Mouse (Mus musculus) heart, embryonic 13.5 days (tissue): ENCODE measurements at regions not wholly inside any gene's neighbourhood (a gene's known extent, or its start where the extent isn't known, plus 50 kb on each side); places are given as distances from the start of the nearest gene placed in this dataset.

Experiments
- ATAC-seq: fragments of 200-750 bp; cut with Nextera tagmentation; 2 replicates; pipeline ENCODE4 v1.8.0; 2017; ENCODE audit warnings: moderate TSS enrichment; ENCODE audit not compliant: insufficient number of reproducible peaks, low FRiP score, low TSS enrichment; ENCODE audit errors: extremely low read depth
- H3K27ac ChIP-seq: fragments of 300-500 bp; sonication (generic); replicated peaks from 2 replicates; pipeline ENCODE4 v1.5.1; 2015; ENCODE audit warnings: moderate library complexity, mild to moderate bottlenecking, inconsistent platforms
- H3K27me3 ChIP-seq: fragments of 300-500 bp; sonication (generic); replicated peaks from 2 replicates; pipeline ENCODE4 v1.6.1; 2015; ENCODE audit warnings: mild to moderate bottlenecking, inconsistent platforms
- H3K36me3 ChIP-seq: fragments of 300-500 bp; sonication (generic); 2 replicates; pipeline ENCODE4 v1.6.1; 2015; ENCODE audit warnings: mild to moderate bottlenecking, inconsistent platforms
- H3K4me1 ChIP-seq: fragments of 300-500 bp; sonication (generic); 2 replicates; pipeline ENCODE4 v1.6.1; 2015; ENCODE audit warnings: inconsistent platforms
- H3K4me2 ChIP-seq: fragments of 300-500 bp; sonication (generic); 2 replicates; pipeline ENCODE4 v1.6.1; 2015; ENCODE audit warnings: inconsistent platforms, mild to moderate bottlenecking, moderate library complexity
- H3K4me3 ChIP-seq: fragments of 300-500 bp; sonication (generic); 2 replicates; pipeline ENCODE4 v1.5.1; 2015; ENCODE audit warnings: moderate library complexity, mild to moderate bottlenecking, inconsistent platforms
- H3K9ac ChIP-seq: fragments of 300-500 bp; sonication (generic); 2 replicates; pipeline ENCODE4 v1.6.1; 2015; ENCODE audit warnings: inconsistent platforms, mild to moderate bottlenecking, moderate library complexity
- H3K9me3 ChIP-seq: fragments of 300-500 bp; sonication (generic); 2 replicates; pipeline ENCODE4 v1.6.1; 2016; ENCODE audit warnings: inconsistent platforms
- WGBS: fragments of 180-500 bp; shearing (Covaris S2); methylation state at CpG from one replicate; pipeline ENCODE4 v1.1.7; 2015; ENCODE audit warnings: mixed read lengths; 5-methylcytosine and 5-hydroxymethylcytosine counted together

- H3K36me3 ChIP-seq: no peaks in the 10 kb centered on the region
- no peak for ATAC-seq
- no peaks in the 10 kb centered on the region for H3K9me3 ChIP-seq
- H3K9ac ChIP-seq: no peak overlapping the region
- no peak overlapping the region for H3K4me3 ChIP-seq
- no peak overlapping the region for H3K27ac ChIP-seq
- peaks cover 28% of the 10 kb centered on the region for H3K27me3 ChIP-seq
- no peaks in the 10 kb centered on the region for H3K4me1 ChIP-seq
- H3K4me2 ChIP-seq: no peak overlapping the region
These were observed 191.1 kb upstream of the Dio3 start for GRCm38 (mm10) chr12:110087812-110088211.

DNA sequence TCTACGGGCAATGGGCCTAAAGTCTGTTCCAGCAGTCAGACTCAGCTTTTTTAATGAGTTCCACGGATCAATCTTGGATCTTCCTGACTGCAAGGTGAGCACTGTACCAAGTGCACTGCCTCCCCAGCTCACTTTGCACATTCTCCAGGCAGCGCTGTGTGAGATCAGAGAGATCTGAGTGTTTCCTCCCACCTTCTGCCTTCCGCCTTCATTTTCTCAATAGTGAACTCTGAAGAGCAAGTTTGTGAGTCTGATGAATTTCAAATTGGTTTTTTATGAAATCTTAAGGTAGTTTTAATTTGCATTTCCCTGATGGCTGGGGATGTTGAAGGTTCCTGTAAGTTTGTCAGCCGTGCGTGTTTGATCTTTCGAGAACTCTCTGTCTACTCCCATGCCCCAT is 176.7 kb upstream of the Dio3 start:
- H3K9ac ChIP-seq: no peak overlapping the region
- whole genome bisulfite sequencing: 81% methylated on average over 7 of the region's 7 CpGs

DNA sequence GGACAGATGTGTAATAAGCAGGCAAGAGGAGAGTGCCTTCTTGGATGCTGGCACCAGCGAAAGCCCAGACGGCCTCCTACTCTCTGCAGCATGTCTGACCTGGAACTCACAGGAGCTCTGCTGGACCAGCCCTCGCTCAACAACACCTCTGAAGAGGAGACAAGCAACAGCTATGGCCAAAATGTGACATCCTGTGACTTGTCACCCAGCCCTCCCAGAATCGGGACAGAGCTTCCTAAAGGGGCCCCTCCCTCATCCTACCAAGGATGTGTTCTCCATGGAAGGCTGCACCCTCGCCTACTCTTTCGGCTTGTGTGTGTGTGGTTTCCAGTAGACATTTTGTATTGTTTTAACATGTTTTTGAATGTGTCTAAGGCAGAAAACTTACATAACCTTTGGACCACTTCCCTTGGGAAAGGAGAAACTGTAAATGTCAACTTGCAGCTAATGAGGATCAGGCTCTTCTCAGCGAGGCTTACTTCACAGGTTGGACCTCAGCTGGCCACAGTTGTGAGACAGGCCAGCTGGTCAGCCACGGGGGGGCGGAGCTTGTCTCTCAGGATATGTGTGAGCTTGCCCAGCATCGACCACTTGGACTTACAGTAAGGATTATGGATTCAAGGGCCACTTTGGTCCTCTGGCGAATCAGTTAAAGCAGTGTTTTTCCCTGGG is 166.7 kb upstream of the Dio3 start:
- 54% methylated on average over 11 of the region's 11 CpGs for WGBS
- no peak overlapping the region for H3K4me2 ChIP-seq
- H3K27me3 ChIP-seq: peaks cover 61% of the 10 kb centered on the region
- H3K9ac ChIP-seq: no peak overlapping the region
- no peaks in the 10 kb centered on the region for H3K36me3 ChIP-seq
- no peak overlapping the region for H3K4me3 ChIP-seq
- no peak for ATAC-seq
- H3K9me3 ChIP-seq: peaks cover 3% of the 10 kb centered on the region; the same call in 1 of the 2 replicates
- 0 out of 2 replicates have a peak, but pooled peaks cover 3% of the 10 kb centered on the region for H3K4me1 ChIP-seq
- H3K27ac ChIP-seq: no peak overlapping the region

More for the DNA sequence above, 176.7 kb upstream of the Dio3 start:
- Histone ChIP-seq H3K36me3 (no peaks in the 10 kb centered on the region), H3K4me2 (no peak overlapping the region), H3K27me3 (peaks cover 29% of the 10 kb centered on the region), H3K4me3 (no peak overlapping the region), H3K27ac (no peak overlapping the region), H3K4me1 (peaks cover 5% of the 10 kb centered on the region), H3K9me3 (peaks cover 10% of the 10 kb centered on the region)
- ATAC-seq: no peak

GRCm38 (mm10) chr12:110112723-110113105 is 166.2 kb upstream of the Dio3 start:
- Histone ChIP-seq H3K4me1 (0 out of 2 replicates have a peak, but pooled peaks cover 3% of the 10 kb centered on the region), H3K27ac (no peak overlapping the region), H3K4me2 (no peak overlapping the region), H3K36me3 (no peaks in the 10 kb centered on the region), H3K9ac (no peak overlapping the region), H3K27me3 (peaks cover 61% of the 10 kb centered on the region), H3K4me3 (no peak overlapping the region), H3K9me3 (no peaks in the 10 kb centered on the region)
- WGBS: 72% methylated on average over 7 of the region's 7 CpGs
- ATAC-seq: no peak

- no peaks in the 10 kb centered on the region for H3K4me1 ChIP-seq
- ATAC-seq: no peak
- WGBS: 75% methylated on average over 7 of the region's 7 CpGs
- H3K4me3 ChIP-seq: no peak overlapping the region
- no peak overlapping the region for H3K4me2 ChIP-seq
- H3K27me3 ChIP-seq: peaks cover 57% of the 10 kb centered on the region
- no peaks in the 10 kb centered on the region for H3K36me3 ChIP-seq
- no peak overlapping the region for H3K9ac ChIP-seq
- no peaks in the 10 kb centered on the region for H3K9me3 ChIP-seq
- H3K27ac ChIP-seq: no peak overlapping the region
These were observed 158.7 kb upstream of the Dio3 start for GRCm38 (mm10) chr12:110120141-110120540.

- H3K4me2 ChIP-seq: no peak overlapping the region
- no peak overlapping the region for H3K9ac ChIP-seq
- peaks cover 44% of the 10 kb centered on the region for H3K27me3 ChIP-seq
- H3K36me3 ChIP-seq: no peaks in the 10 kb centered on the region
- WGBS: 61% methylated on average over 4 of the region's 4 CpGs
- H3K4me1 ChIP-seq: no peaks in the 10 kb centered on the region
- H3K4me3 ChIP-seq: no peak overlapping the region
- H3K9me3 ChIP-seq: no peaks in the 10 kb centered on the region
- no peak overlapping the region for H3K27ac ChIP-seq
- no peak for ATAC-seq
These were observed 155.9 kb upstream of the Dio3 start for GRCm38 (mm10) chr12:110122976-110123375.

GRCm38 (mm10) chr12:110126525-110126924 is 152.3 kb upstream of the Dio3 start:
- no peaks in the 10 kb centered on the region for H3K4me1 ChIP-seq
- no peak overlapping the region for H3K4me2 ChIP-seq
- H3K9ac ChIP-seq: no peak overlapping the region
- ATAC-seq: no peak
- no peak overlapping the region for H3K4me3 ChIP-seq
- no peak overlapping the region for H3K27ac ChIP-seq
- WGBS: 84% methylated on average over 7 of the region's 7 CpGs
- no peaks in the 10 kb centered on the region for H3K36me3 ChIP-seq
- H3K9me3 ChIP-seq: no peaks in the 10 kb centered on the region
- H3K27me3 ChIP-seq: peaks cover 25% of the 10 kb centered on the region

GRCm38 (mm10) chr12:110145379-110145778 is 133.5 kb upstream of the Dio3 start:
- peaks cover 15% of the 10 kb centered on the region for H3K27me3 ChIP-seq
- no peak overlapping the region for H3K27ac ChIP-seq
- no peak for ATAC-seq
- H3K9ac ChIP-seq: no peak overlapping the region
- 0 out of 2 replicates have a peak, but pooled peaks cover 3% of the 10 kb centered on the region for H3K9me3 ChIP-seq
- 77% methylated on average over 5 of the region's 5 CpGs for WGBS
- H3K36me3 ChIP-seq: no peaks in the 10 kb centered on the region
- no peaks in the 10 kb centered on the region for H3K4me1 ChIP-seq
- no peak overlapping the region for H3K4me2 ChIP-seq
- H3K4me3 ChIP-seq: no peak overlapping the region

DNA sequence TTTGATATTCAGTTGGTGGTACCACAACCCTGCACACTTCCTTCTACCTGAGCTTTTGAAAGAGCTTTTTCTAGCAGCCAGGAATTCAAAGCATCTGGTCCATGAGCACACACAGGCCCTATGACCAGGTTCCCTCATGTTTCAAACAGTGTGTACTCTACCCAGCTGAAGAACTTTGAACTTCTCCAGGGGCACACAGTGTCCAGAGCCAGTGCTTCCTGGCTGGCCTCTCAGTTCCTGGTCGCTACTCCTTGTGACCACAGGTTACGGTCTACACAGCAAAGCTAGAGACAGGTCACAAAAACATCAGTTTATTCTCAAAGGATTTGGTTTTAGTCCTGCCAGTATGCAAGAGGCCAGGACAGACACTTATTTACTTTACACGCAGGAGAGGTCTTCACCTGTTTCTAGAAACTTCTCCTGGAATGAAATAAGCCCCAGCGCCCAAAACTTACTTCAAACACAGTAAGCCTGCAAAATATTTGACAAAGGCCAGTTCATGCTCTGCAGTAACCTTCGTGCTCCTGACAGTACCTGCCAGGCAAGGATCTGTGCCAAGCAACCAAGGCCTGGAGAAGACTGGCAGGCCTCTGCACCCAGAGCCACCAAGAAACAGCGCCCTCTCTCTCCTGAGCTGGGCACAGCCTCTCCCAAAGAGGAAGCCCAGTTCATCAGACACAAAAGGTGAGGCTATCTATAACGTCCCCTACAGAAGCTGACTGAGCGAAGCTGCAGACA is 124.5 kb upstream of the Dio3 start:
- no peak overlapping the region for H3K9ac ChIP-seq
- H3K4me1 ChIP-seq: no peaks in the 10 kb centered on the region
- 80% methylated on average over 8 of the region's 8 CpGs for WGBS
- no peaks in the 10 kb centered on the region for H3K27me3 ChIP-seq
- H3K36me3 ChIP-seq: no peaks in the 10 kb centered on the region
- ATAC-seq: no peak
- 0 out of 2 replicates have a peak, but pooled peaks cover 3% of the 10 kb centered on the region for H3K9me3 ChIP-seq
- no peak overlapping the region for H3K4me2 ChIP-seq
- no peak overlapping the region for H3K27ac ChIP-seq
- no peak overlapping the region for H3K4me3 ChIP-seq

DNA sequence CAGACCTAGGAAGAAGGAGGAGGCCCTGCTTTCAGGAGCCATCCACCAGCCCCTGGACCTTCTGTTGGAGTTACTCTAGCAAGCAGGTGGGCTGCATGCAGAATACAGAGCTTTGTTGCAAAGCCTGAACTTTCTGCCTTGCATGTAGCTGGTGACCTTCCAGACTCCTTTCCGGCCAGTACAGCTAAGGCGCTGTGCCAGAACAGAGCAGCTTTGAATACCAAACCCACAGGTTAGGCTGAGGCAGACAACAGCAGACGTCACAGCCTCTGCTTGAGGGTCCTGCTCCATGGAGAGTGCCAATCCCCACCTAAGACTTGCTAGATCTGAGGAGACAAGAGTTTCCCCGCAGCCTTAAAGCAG is 123.9 kb upstream of the Dio3 start:
- WGBS: 62% methylated on average over 4 of the region's 4 CpGs
- Histone ChIP-seq H3K4me1 (no peaks in the 10 kb centered on the region), H3K9ac (no peak overlapping the region), H3K4me2 (no peak overlapping the region), H3K27me3 (no peaks in the 10 kb centered on the region), H3K27ac (no peak overlapping the region), H3K4me3 (no peak overlapping the region), H3K9me3 (no peaks in the 10 kb centered on the region), H3K36me3 (no peaks in the 10 kb centered on the region)
- no peak for ATAC-seq

- Histone ChIP-seq H3K4me1 (no peaks in the 10 kb centered on the region), H3K9me3 (no peaks in the 10 kb centered on the region), H3K27me3 (no peaks in the 10 kb centered on the region), H3K9ac (no peak overlapping the region), H3K36me3 (no peaks in the 10 kb centered on the region), H3K27ac (no peak overlapping the region), H3K4me2 (no peak overlapping the region), H3K4me3 (no peak overlapping the region)
- 33% methylated on average over 8 of the region's 8 CpGs for WGBS
- no peak for ATAC-seq
These were observed 122.4 kb upstream of the Dio3 start for GRCm38 (mm10) chr12:110156441-110156840.
